Mouse (Mus musculus) CH12.LX (cell line): ENCODE measurements around the gene Gm15262. TPM values are rescaled to one million over a fixed set of nuclear protein-coding genes. Genes with fewer than 3 reads are reported as not detected.

ENCODE experiments used
- DNase-seq: peaks from one replicate; pipeline ENCODE4 v3.0.0-alpha.2; 2013; ENCODE audit errors: extremely low read depth
- H3K27ac ChIP-seq: 2 replicates; pipeline ENCODE4 v1.5.1; 2012; ENCODE audit warnings: low read depth, mild to moderate bottlenecking, control low read depth, moderate library complexity; ENCODE audit not compliant: insufficient read depth
- H3K27me3 ChIP-seq: replicated peaks from 2 replicates; pipeline ENCODE3; 2012; ENCODE audit warnings: inconsistent platforms
- H3K36me3 ChIP-seq, 2 experiments: replicated peaks in 1 of 2; 2 replicates each; pipeline versions ENCODE3 to v1.6.1; 2012; ENCODE audit warnings: inconsistent platforms in 1 of 2, low read length in 1 of 2, mild to moderate bottlenecking in 1 of 2, mixed read lengths in 1 of 2, moderate library complexity in 1 of 2; ENCODE audit not compliant: control insufficient read depth in 1 of 2, insufficient read depth in 1 of 2
- H3K4me1 ChIP-seq, 2 experiments: 2 replicates each; pipeline ENCODE4 v1.6.1; 2012; ENCODE audit warnings: inconsistent platforms in 1 of 2, moderate library complexity in 1 of 2; ENCODE audit not compliant: insufficient read depth in 2 of 2, control insufficient read depth in 1 of 2
- H3K4me2 ChIP-seq: 2 replicates; pipeline ENCODE4 v1.6.1; 2012; ENCODE audit warnings: low read depth, mild to moderate bottlenecking, control low read depth; ENCODE audit not compliant: poor library complexity, insufficient read depth, severe bottlenecking
- H3K4me3 ChIP-seq, 3 experiments: fragments of 150-350 bp in 1 of 3; sonication (generic) in 1 of 3; replicated peaks in 1 of 3; 2 replicates each; pipeline versions ENCODE3 to v1.5.1; 2011 to 2012; ENCODE audit warnings: low read depth in 2 of 3, low read length in 2 of 3, mild to moderate bottlenecking in 2 of 3, moderate library complexity in 2 of 3, control low read depth in 1 of 3, improper control_type of control experiment in 1 of 3, inconsistent platforms in 1 of 3, mixed read lengths in 1 of 3; ENCODE audit not compliant: poor library complexity in 1 of 3
- H3K79me2 ChIP-seq: replicated peaks from 2 replicates; pipeline ENCODE4 v1.6.1; 2012; ENCODE audit warnings: mild to moderate bottlenecking, moderate library complexity; ENCODE audit not compliant: control insufficient read depth, poor library complexity, insufficient read depth, severe bottlenecking; ENCODE audit errors: extremely low read depth
- H3K9ac ChIP-seq: 2 replicates; pipeline ENCODE4 v1.6.1; 2012; ENCODE audit warnings: low read depth, mild to moderate bottlenecking, control low read depth, moderate library complexity; ENCODE audit not compliant: insufficient read depth
- H3K9me3 ChIP-seq: replicated peaks from 2 replicates; pipeline ENCODE3; 2012; ENCODE audit warnings: low read length, inconsistent platforms, mixed read lengths
- CHD2 ChIP-seq: IDR thresholded peaks from 2 replicates; pipeline ENCODE4 v1.6.1; 2011; ENCODE audit warnings: low read length, improper control_type of control experiment
- CTCF ChIP-seq, 2 experiments: IDR thresholded peaks in 1 of 2; conservative IDR thresholded peaks in 1 of 2; 2 replicates each; pipeline ENCODE4 v1.5.1; 2011 to 2012; ENCODE audit warnings: low read depth in 2 of 2, low read length in 2 of 2, improper control_type of control experiment in 1 of 2, inconsistent platforms in 1 of 2, mild to moderate bottlenecking in 1 of 2, moderate library complexity in 1 of 2
- ELF1 ChIP-seq: IDR thresholded peaks from 2 replicates; pipeline ENCODE4 v1.6.1; 2014; ENCODE audit warnings: low read depth, mild to moderate bottlenecking, inconsistent platforms, low read length, improper control_type of control experiment
- HCFC1 ChIP-seq: IDR thresholded peaks from 2 replicates; pipeline ENCODE4 v1.6.1; 2012; ENCODE audit warnings: low read depth, mild to moderate bottlenecking, inconsistent platforms, low read length, improper control_type of control experiment
- IRF4 ChIP-seq: IDR thresholded peaks from 2 replicates; pipeline ENCODE4 v1.6.1; 2014; ENCODE audit warnings: low read depth, mild to moderate bottlenecking, inconsistent platforms, low read length, improper control_type of control experiment
- JUN ChIP-seq: IDR thresholded peaks from 2 replicates; pipeline ENCODE4 v1.6.1; 2011; ENCODE audit warnings: low read depth, mild to moderate bottlenecking, low read length, improper control_type of control experiment, moderate library complexity; ENCODE audit not compliant: insufficient read depth
- KAT2A ChIP-seq: IDR thresholded peaks from 2 replicates; pipeline ENCODE4 v1.6.1; 2012; ENCODE audit warnings: low read length, improper control_type of control experiment, inconsistent platforms; ENCODE audit not compliant: insufficient replicate concordance
- MAX ChIP-seq: IDR thresholded peaks from 2 replicates; pipeline ENCODE4 v1.6.1; 2011; ENCODE audit warnings: low read length, improper control_type of control experiment
- MEF2A ChIP-seq: IDR thresholded peaks from 2 replicates; pipeline ENCODE4 v1.6.1; 2014; ENCODE audit warnings: low read depth, mild to moderate bottlenecking, inconsistent platforms, low read length, improper control_type of control experiment, borderline replicate concordance
- MXI1 ChIP-seq: IDR thresholded peaks from 2 replicates; pipeline ENCODE4 v1.6.1; 2011; ENCODE audit warnings: mild to moderate bottlenecking, low read depth, low read length, improper control_type of control experiment
- MYC ChIP-seq: IDR thresholded peaks from 2 replicates; pipeline ENCODE4 v1.6.1; 2011; ENCODE audit warnings: low read depth, mild to moderate bottlenecking, improper control_type of control experiment, low read length
- NELFE ChIP-seq: IDR thresholded peaks from 2 replicates; pipeline ENCODE4 v1.6.1; 2011; ENCODE audit warnings: low read depth, low read length, improper control_type of control experiment
- NRF1 ChIP-seq: IDR thresholded peaks from 2 replicates; pipeline ENCODE4 v1.6.1; 2014; ENCODE audit warnings: low read depth, mild to moderate bottlenecking, inconsistent platforms, low read length, improper control_type of control experiment, moderate library complexity
- PAX5 ChIP-seq: IDR thresholded peaks from 2 replicates; pipeline ENCODE4 v1.6.1; 2012; ENCODE audit warnings: low read length, inconsistent platforms, mixed read lengths
- POLR2A ChIP-seq: IDR thresholded peaks from 2 replicates; pipeline ENCODE4 v1.6.1; 2011; ENCODE audit warnings: low read depth, mild to moderate bottlenecking, improper control_type of control experiment, low read length
- POLR2AphosphoS2 ChIP-seq: IDR thresholded peaks from 2 replicates; pipeline ENCODE4 v1.6.1; 2011; ENCODE audit warnings: low read depth, low read length, improper control_type of control experiment
- RAD21 ChIP-seq: IDR thresholded peaks from 2 replicates; pipeline ENCODE4 v1.6.1; 2011; ENCODE audit warnings: low read depth, mild to moderate bottlenecking, low read length, improper control_type of control experiment, moderate library complexity
- RCOR1 ChIP-seq: conservative IDR thresholded peaks from 2 replicates; pipeline ENCODE4 v1.6.1; 2012; ENCODE audit warnings: low read depth, mild to moderate bottlenecking, inconsistent platforms, low read length, improper control_type of control experiment
- SMC3 ChIP-seq: IDR thresholded peaks from 2 replicates; pipeline ENCODE4 v1.6.1; 2011; ENCODE audit warnings: low read depth, low read length, improper control_type of control experiment
- TCF12 ChIP-seq: IDR thresholded peaks from 2 replicates; pipeline ENCODE4 v1.6.1; 2014; ENCODE audit warnings: low read depth, mild to moderate bottlenecking, inconsistent platforms, low read length, improper control_type of control experiment
- UBTF ChIP-seq: IDR thresholded peaks from 2 replicates; pipeline ENCODE4 v1.6.1; 2012; ENCODE audit warnings: low read depth, mild to moderate bottlenecking, inconsistent platforms, low read length, improper control_type of control experiment, moderate library complexity
- USF1 ChIP-seq: IDR thresholded peaks from 2 replicates; pipeline ENCODE4 v1.6.1; 2014; ENCODE audit warnings: low read depth, mild to moderate bottlenecking, inconsistent platforms, low read length, improper control_type of control experiment
- USF2 ChIP-seq: conservative IDR thresholded peaks from 2 replicates; pipeline ENCODE4 v1.6.1; 2011; ENCODE audit warnings: low read depth, low read length, improper control_type of control experiment
- ZC3H11A ChIP-seq: IDR thresholded peaks from 2 replicates; pipeline ENCODE4 v1.6.1; 2012; ENCODE audit warnings: low read depth, mild to moderate bottlenecking, inconsistent platforms, low read length, improper control_type of control experiment
- ZKSCAN1 ChIP-seq: IDR thresholded peaks from 2 replicates; pipeline ENCODE4 v1.6.1; 2012; ENCODE audit warnings: low read depth, inconsistent platforms, low read length, improper control_type of control experiment, borderline replicate concordance
- dilution Hi-C: fragments of 300-500 bp; cut with MboI; formaldehyde crosslinking; loops from 2 replicates; pipeline ENCODE4 v1.14.3; 2020; ENCODE audit warnings: low sequenced_read_pairs; ENCODE audit not compliant: extremely low pct_unique_long_range_greater_than_20kb, extremely low pct_ligation_motif_present
- in situ Hi-C: fragments of 300-500 bp; cut with MboI; formaldehyde crosslinking; loops from 3 replicates; pipeline ENCODE4 v1.14.3; 2019; ENCODE audit warnings: low sequenced_read_pairs, low pct_ligation_motif_present, low pct_unique_long_range_greater_than_20kb, mixed read lengths
- polyA plus RNA-seq: library from polyadenylated mRNA; unstranded; fragments of >175 nt; gene quantifications from 2 replicates; pipeline ENCODE4 v1.2.1, GENCODE M21; 2012; ENCODE audit warnings: low read depth; ENCODE audit not compliant: insufficient read length
- total RNA-seq, 2 experiments: library from RNA; depleted of rRNA; stranded (reverse); fragments of 300-350 nt in 1 of 2; fragments of >200 nt in 1 of 2; gene quantifications; 2 replicates each; pipeline ENCODE4 v1.2.3; 2012 to 2014

Gene Gm15262
- total and polyA plus RNA-seq, 3 experiments, result not detected

DNA sequence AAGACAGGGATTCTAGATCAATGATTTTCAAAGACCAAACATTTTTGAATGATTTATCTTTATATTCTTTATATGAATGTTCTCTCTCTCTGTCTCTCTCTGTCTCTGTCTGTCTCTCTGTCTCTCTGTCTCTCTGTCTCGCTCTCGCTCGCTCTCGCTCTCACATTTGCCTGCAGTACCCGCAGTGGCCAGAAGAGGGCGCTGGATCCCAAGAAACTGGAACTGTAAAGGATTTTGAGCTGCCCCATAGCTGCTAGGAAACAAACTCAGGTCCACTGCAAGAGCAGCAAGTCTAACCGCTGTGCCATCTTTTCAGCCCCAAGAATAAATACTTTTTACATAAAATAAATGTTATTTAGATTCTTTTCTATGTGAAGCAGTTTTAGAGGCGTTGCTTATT lies 98.5 kb downstream of the Gm15262 start:
- no peak overlapping the region for H3K4me3 ChIP-seq
- H3K27me3 ChIP-seq, result no peaks in the 10 kb centered on the region
- no peak overlapping the region for H3K4me2 ChIP-seq
- H3K9me3 ChIP-seq, result no peaks in the 10 kb centered on the region
- no peak overlapping the region for H3K9ac ChIP-seq
- no peaks in the 10 kb centered on the region for H3K4me1 ChIP-seq
- dilution Hi-C loops, result no loop called here
- no peaks in the 10 kb centered on the region for H3K79me2 ChIP-seq
- in situ Hi-C loops, result loop anchor here (25.0 kb wide), 1 partner anchor 427 kb away; no protein-coding TSS in a partner anchor
- DNase-seq, result peak; percentile 38
- H3K36me3 ChIP-seq, result no peaks in the 10 kb centered on the region
- TF ChIP-seq NELFE (no peak), MYC (no peak), RAD21 (peak; percentile 45), UBTF (no peak), CTCF (conservative IDR thresholded peaks at IDR 0.05 in 1 of 2, IDR thresholded peaks at IDR 0.05 in 1 of 2; ENCODE audit: low read depth in 2 of 2, low read length in 2 of 2) (peak in 1 of 2 experiments; percentile 62; a peak in 3 of 4 replicates), RCOR1 (no peak), SMC3 (peak; percentile 8; the same call in 1 of the 2 replicates)
- no peak overlapping the region for H3K27ac ChIP-seq

DNA sequence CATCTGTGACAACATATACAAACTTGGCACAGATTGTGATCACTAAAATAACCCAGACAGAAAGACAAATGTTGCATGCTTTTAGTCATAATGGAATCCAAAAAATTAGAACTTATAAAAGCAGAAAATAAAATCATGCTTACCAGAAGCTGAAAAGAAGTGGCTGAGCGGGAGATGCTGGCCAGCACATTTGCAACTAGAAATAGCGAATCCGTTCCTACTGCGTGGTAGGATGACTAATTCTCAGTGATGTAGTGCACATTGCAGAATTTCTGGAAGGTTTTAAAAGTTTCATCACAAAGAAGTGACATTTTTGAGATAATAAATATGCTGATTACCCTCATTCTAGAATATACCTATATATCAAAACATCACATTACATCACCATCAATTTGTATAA lies 100.7 kb downstream of the Gm15262 start:
- TF ChIP-seq MAX (no peak), USF2 (no peak), HCFC1 (no peak), RCOR1 (no peak), IRF4 (no peak), CHD2 (no peak), POLR2A (no peak), ZC3H11A (no peak), USF1 (no peak), MEF2A (no peak), PAX5 (no peak), POLR2AphosphoS2 (no peak), ELF1 (no peak), MXI1 (no peak), KAT2A (no peak), ZKSCAN1 (no peak), TCF12 (no peak), JUN (no peak), NRF1 (no peak)
- no peak overlapping the region for H3K27ac ChIP-seq
- H3K9me3 ChIP-seq, result no peaks in the 10 kb centered on the region
- H3K4me1 ChIP-seq, result no peaks in the 10 kb centered on the region
- H3K9ac ChIP-seq, result no peak overlapping the region
- no peak for DNase-seq
- H3K27me3 ChIP-seq, result no peaks in the 10 kb centered on the region
- dilution Hi-C loops, result no loop called here
- no peaks in the 10 kb centered on the region for H3K79me2 ChIP-seq
- in situ Hi-C loops, result loop anchor here (25.0 kb wide), 1 partner anchor 424 kb away; no protein-coding TSS in a partner anchor
- no peak overlapping the region for H3K4me2 ChIP-seq
- no peaks in the 10 kb centered on the region for H3K36me3 ChIP-seq
- no peak overlapping the region for H3K4me3 ChIP-seq
